Mouse (Mus musculus): Measurements from ENCODE around the gene Dennd1a. TPM values are rescaled to one million over a fixed set of nuclear protein-coding genes. Genes with fewer than 3 reads are reported as not detected.

The Dennd1a gene
- polyA plus RNA-seq, 1 experiment from 2014 or later, result 10.2 TPM

- peak; percentile 53 for ATAC-seq (ENCODE audit: insufficient read depth, low FRiP score)
- Histone ChIP-seq H3K4me3 (replicated peaks; ENCODE audit: low read length) (no peak overlapping the region), H3K9ac (ENCODE audit: low read length) (no peak overlapping the region; the same call in 1 of the 2 replicates), H3K27me3 (ENCODE audit: control insufficient read depth, insufficient read depth, low read length) (peaks cover 7% of the 10 kb centered on the region; the same call in 1 of the 2 replicates), H3K36me3 (ENCODE audit: control insufficient read depth, insufficient read depth, low read length) (no peaks in the 10 kb centered on the region), H3K9me3 (replicated peaks; ENCODE audit: control insufficient read depth, low read length) (no peaks in the 10 kb centered on the region), H3K4me1 (ENCODE audit: control insufficient read depth, insufficient read depth, low read length) (peaks cover 33% of the 10 kb centered on the region), H3K4me2 (ENCODE audit: low read depth, low read length) (no peak overlapping the region), H3K27ac (ENCODE audit: low read length) (no peak overlapping the region)
- WGBS, result 56% methylated on average over 2 of the region's 2 CpGs
These were observed 518.3 kb downstream of the Dennd1a start for GRCm38 (mm10) chr2:37768903-37769302.

- no peak overlapping the region for H3K9ac ChIP-seq (ENCODE audit: low read length)
- peaks cover 39% of the 10 kb centered on the region for H3K4me1 ChIP-seq (ENCODE audit: control insufficient read depth, insufficient read depth, low read length)
- no peak overlapping the region for H3K4me2 ChIP-seq (ENCODE audit: low read depth, low read length)
- no peaks in the 10 kb centered on the region for H3K9me3 ChIP-seq (replicated peaks; ENCODE audit: control insufficient read depth, low read length)
- ATAC-seq (ENCODE audit: insufficient read depth, low FRiP score), result no peak
- H3K4me3 ChIP-seq (replicated peaks; ENCODE audit: low read length), result no peak overlapping the region
- 70% methylated on average over 3 of the region's 3 CpGs for WGBS
- no peak overlapping the region for H3K27ac ChIP-seq (ENCODE audit: low read length)
- H3K36me3 ChIP-seq (ENCODE audit: control insufficient read depth, insufficient read depth, low read length), result no peaks in the 10 kb centered on the region
- peaks cover 7% of the 10 kb centered on the region; the same call in 1 of the 2 replicates for H3K27me3 ChIP-seq (ENCODE audit: control insufficient read depth, insufficient read depth, low read length)
These were observed 519.5 kb downstream of the Dennd1a start for GRCm38 (mm10) chr2:37767739-37768138.

- peaks cover 8% of the 10 kb centered on the region; the same call in 1 of the 2 replicates for H3K27me3 ChIP-seq (ENCODE audit: control insufficient read depth, insufficient read depth, low read length)
- peaks cover 39% of the 10 kb centered on the region for H3K4me1 ChIP-seq (ENCODE audit: control insufficient read depth, insufficient read depth, low read length)
- H3K36me3 ChIP-seq (ENCODE audit: control insufficient read depth, insufficient read depth, low read length), result no peaks in the 10 kb centered on the region
- H3K4me3 ChIP-seq (replicated peaks; ENCODE audit: low read length), result no peak overlapping the region
- H3K9ac ChIP-seq (ENCODE audit: low read length), result no peak overlapping the region
- no peak overlapping the region; the same call in 1 of the 2 replicates for H3K27ac ChIP-seq (ENCODE audit: low read length)
- 12% methylated on average over 9 of the region's 9 CpGs for WGBS
- no peak overlapping the region for H3K4me2 ChIP-seq (ENCODE audit: low read depth, low read length)
- no peaks in the 10 kb centered on the region for H3K9me3 ChIP-seq (replicated peaks; ENCODE audit: control insufficient read depth, low read length)
- 0 out of 2 replicates have a peak, but pooled peaks have one; percentile 14 for ATAC-seq (ENCODE audit: insufficient read depth, low FRiP score)
These were observed 520.1 kb downstream of the Dennd1a start for GRCm38 (mm10) chr2:37767080-37767547.

GRCm38 (mm10) chr2:37766027-37766761 lies 521.0 kb downstream of the Dennd1a start:
- Histone ChIP-seq H3K27me3 (ENCODE audit: control insufficient read depth, insufficient read depth, low read length) (peaks cover 16% of the 10 kb centered on the region), H3K9me3 (replicated peaks; ENCODE audit: control insufficient read depth, low read length) (no peaks in the 10 kb centered on the region), H3K36me3 (ENCODE audit: control insufficient read depth, insufficient read depth, low read length) (no peaks in the 10 kb centered on the region), H3K27ac (ENCODE audit: low read length) (no peak overlapping the region), H3K4me3 (replicated peaks; ENCODE audit: low read length) (no peak overlapping the region), H3K4me2 (ENCODE audit: low read depth, low read length) (no peak overlapping the region), H3K4me1 (ENCODE audit: control insufficient read depth, insufficient read depth, low read length) (peaks cover 34% of the 10 kb centered on the region), H3K9ac (ENCODE audit: low read length) (no peak overlapping the region)
- ATAC-seq (ENCODE audit: insufficient read depth, low FRiP score), result 0 out of 2 replicates have a peak, but pooled peaks have one; percentile 6
- WGBS, result 52% methylated on average over 10 of the region's 11 CpGs

GRCm38 (mm10) chr2:37765082-37765483 lies 522.1 kb downstream of the Dennd1a start:
- no peak overlapping the region for H3K4me2 ChIP-seq (ENCODE audit: low read depth, low read length)
- no peak for ATAC-seq (ENCODE audit: insufficient read depth, low FRiP score)
- H3K9ac ChIP-seq (ENCODE audit: low read length), result no peak overlapping the region
- H3K27me3 ChIP-seq (ENCODE audit: control insufficient read depth, insufficient read depth, low read length), result peaks cover 16% of the 10 kb centered on the region
- H3K4me1 ChIP-seq (ENCODE audit: control insufficient read depth, insufficient read depth, low read length), result peaks cover 32% of the 10 kb centered on the region; the same call in 1 of the 2 replicates
- WGBS, result 37% methylated on average over 21 of the region's 21 CpGs
- H3K9me3 ChIP-seq (replicated peaks; ENCODE audit: control insufficient read depth, low read length), result no peaks in the 10 kb centered on the region
- no peak overlapping the region for H3K27ac ChIP-seq (ENCODE audit: low read length)
- H3K4me3 ChIP-seq (replicated peaks; ENCODE audit: low read length), result no peak overlapping the region
- no peaks in the 10 kb centered on the region for H3K36me3 ChIP-seq (ENCODE audit: control insufficient read depth, insufficient read depth, low read length)

- Histone ChIP-seq H3K9me3 (replicated peaks; ENCODE audit: control insufficient read depth, low read length) (no peaks in the 10 kb centered on the region), H3K27ac (ENCODE audit: low read length) (no peak overlapping the region), H3K4me3 (replicated peaks; ENCODE audit: low read length) (no peak overlapping the region), H3K4me1 (ENCODE audit: control insufficient read depth, insufficient read depth, low read length) (peaks cover 31% of the 10 kb centered on the region; the same call in 1 of the 2 replicates), H3K27me3 (ENCODE audit: control insufficient read depth, insufficient read depth, low read length) (peaks cover 16% of the 10 kb centered on the region), H3K36me3 (ENCODE audit: control insufficient read depth, insufficient read depth, low read length) (no peaks in the 10 kb centered on the region), H3K9ac (ENCODE audit: low read length) (no peak overlapping the region), H3K4me2 (ENCODE audit: low read depth, low read length) (no peak overlapping the region)
- 82% methylated on average over 2 of the region's 2 CpGs for WGBS
- no peak for ATAC-seq (ENCODE audit: insufficient read depth, low FRiP score)
These were observed 522.7 kb downstream of the Dennd1a start for GRCm38 (mm10) chr2:37764514-37764913.

- 19% methylated on average over 3 of the region's 3 CpGs for WGBS
- Histone ChIP-seq H3K4me3 (replicated peaks; ENCODE audit: low read length) (no peak overlapping the region), H3K9ac (ENCODE audit: low read length) (no peak overlapping the region), H3K27ac (ENCODE audit: low read length) (no peak overlapping the region), H3K4me1 (ENCODE audit: control insufficient read depth, insufficient read depth, low read length) (peaks cover 28% of the 10 kb centered on the region; the same call in 1 of the 2 replicates), H3K27me3 (ENCODE audit: control insufficient read depth, insufficient read depth, low read length) (peaks cover 16% of the 10 kb centered on the region), H3K36me3 (ENCODE audit: control insufficient read depth, insufficient read depth, low read length) (no peaks in the 10 kb centered on the region), H3K4me2 (ENCODE audit: low read depth, low read length) (no peak overlapping the region), H3K9me3 (replicated peaks; ENCODE audit: control insufficient read depth, low read length) (no peaks in the 10 kb centered on the region)
- ATAC-seq (ENCODE audit: insufficient read depth, low FRiP score), result peak; percentile 45; the same call in 1 of the 2 replicates
These were observed 523.6 kb downstream of the Dennd1a start for GRCm38 (mm10) chr2:37763638-37764037.

- H3K9ac ChIP-seq (ENCODE audit: low read length), result no peak overlapping the region
- no peak overlapping the region for H3K27ac ChIP-seq (ENCODE audit: low read length)
- no peak overlapping the region for H3K4me3 ChIP-seq (replicated peaks; ENCODE audit: low read length)
- WGBS, result 60% methylated on average over 6 of the region's 6 CpGs
- H3K4me1 ChIP-seq (ENCODE audit: control insufficient read depth, insufficient read depth, low read length), result peaks cover 21% of the 10 kb centered on the region; the same call in 1 of the 2 replicates
- H3K4me2 ChIP-seq (ENCODE audit: low read depth, low read length), result no peak overlapping the region
- H3K27me3 ChIP-seq (ENCODE audit: control insufficient read depth, insufficient read depth, low read length), result peaks cover 17% of the 10 kb centered on the region
- H3K9me3 ChIP-seq (replicated peaks; ENCODE audit: control insufficient read depth, low read length), result no peaks in the 10 kb centered on the region
- no peak for ATAC-seq (ENCODE audit: insufficient read depth, low FRiP score)
- H3K36me3 ChIP-seq (ENCODE audit: control insufficient read depth, insufficient read depth, low read length), result no peaks in the 10 kb centered on the region
These were observed 526.6 kb downstream of the Dennd1a start for GRCm38 (mm10) chr2:37760633-37761032.

GRCm38 (mm10) chr2:37758343-37759015 lies 528.7 kb downstream of the Dennd1a start:
- Histone ChIP-seq H3K27me3 (ENCODE audit: control insufficient read depth, insufficient read depth, low read length) (peaks cover 16% of the 10 kb centered on the region), H3K9ac (ENCODE audit: low read length) (peak overlapping the region; percentile 52; the same call in 1 of the 2 replicates), H3K36me3 (ENCODE audit: control insufficient read depth, insufficient read depth, low read length) (no peaks in the 10 kb centered on the region), H3K9me3 (replicated peaks; ENCODE audit: control insufficient read depth, low read length) (no peaks in the 10 kb centered on the region), H3K4me1 (ENCODE audit: control insufficient read depth, insufficient read depth, low read length) (0 out of 2 replicates have a peak, but pooled peaks cover 7% of the 10 kb centered on the region), H3K4me2 (ENCODE audit: low read depth, low read length) (peak overlapping the region; percentile 25), H3K27ac (ENCODE audit: low read length) (no peak overlapping the region), H3K4me3 (replicated peaks; ENCODE audit: low read length) (no peak overlapping the region)
- WGBS, result 19% methylated on average over 21 of the region's 21 CpGs
- no peak for ATAC-seq (ENCODE audit: insufficient read depth, low FRiP score)
